Mouse (Mus musculus) midbrain, embryonic 10.5 days (tissue): Measurements from ENCODE around the gene Cd4. TPM values are rescaled to one million over a fixed set of nuclear protein-coding genes. Genes with fewer than 3 reads are reported as not detected.

Experiments used
- DNase-seq: peaks from one replicate; pipeline ENCODE4 v3.0.0-alpha.2; 2017; ENCODE audit warnings: low spot score
- H3K27ac ChIP-seq: fragments of 300-500 bp; sonication (generic); replicated peaks from 2 replicates; pipeline ENCODE4 v1.5.1; 2016; ENCODE audit warnings: mild to moderate bottlenecking
- H3K27me3 ChIP-seq: fragments of 300-500 bp; sonication (generic); 2 replicates; pipeline ENCODE4 v1.6.1; 2016; ENCODE audit warnings: low read depth, mild to moderate bottlenecking; ENCODE audit not compliant: poor library complexity, severe bottlenecking
- H3K36me3 ChIP-seq: fragments of 300-500 bp; sonication (generic); 2 replicates; pipeline ENCODE4 v1.6.1; 2016; ENCODE audit warnings: mild to moderate bottlenecking, moderate library complexity
- H3K4me1 ChIP-seq: fragments of 300-500 bp; sonication (generic); 2 replicates; pipeline ENCODE4 v1.6.1; 2016
- H3K4me3 ChIP-seq: fragments of 300-500 bp; sonication (generic); 2 replicates; pipeline ENCODE4 v1.5.1; 2016; ENCODE audit warnings: mild to moderate bottlenecking, moderate library complexity
- H3K9me3 ChIP-seq: fragments of 300-500 bp; sonication (generic); replicated peaks from 2 replicates; pipeline ENCODE4 v1.6.1; 2016; ENCODE audit warnings: mild to moderate bottlenecking
- WGBS: fragments of 180-500 bp; shearing (Covaris S2); methylation state at CpG from one replicate; pipeline ENCODE4 v1.1.7; 2016; 5-methylcytosine and 5-hydroxymethylcytosine counted together
- polyA plus RNA-seq: library from polyadenylated mRNA; unstranded; fragments of >200 nt; fragmentation: Nextera tagmentation; extraction: Ambion mirVana; gene quantifications from 2 replicates; pipeline ENCODE4 v1.2.1, GENCODE M21; 2016

The Cd4 gene
- polyA plus RNA-seq: 0.05 TPM in 1 of 2 replicates, not detected in the other

DNA sequence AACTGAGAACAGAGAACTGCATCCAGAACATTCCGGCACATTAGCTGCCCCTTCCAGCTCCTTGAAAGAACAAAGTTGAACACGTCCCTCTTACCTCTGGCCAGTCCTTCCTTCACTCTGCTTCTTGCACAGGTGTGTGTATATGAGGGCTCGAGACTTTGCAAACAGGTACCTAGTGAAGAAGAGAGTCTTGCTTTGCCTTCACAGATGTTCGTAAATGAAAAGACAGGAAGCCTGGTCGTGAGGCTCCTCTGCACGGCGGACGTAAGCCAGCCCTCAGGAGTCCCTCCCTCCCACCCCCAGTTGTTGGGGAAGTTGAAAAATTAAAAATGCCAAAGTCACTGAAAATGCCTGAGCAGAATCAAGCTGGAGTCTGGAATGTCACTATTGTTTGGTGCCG is at the start of gene Cd4:
Gene Cd4 (minus strand): TSS at position 236 of the 400 bp plus-strand sequence.
- no peak within 1 kb of the TSS for H3K4me3 ChIP-seq
- H3K9me3 ChIP-seq: no peaks in the 10 kb centered on the region
- H3K27ac ChIP-seq: no peak within 1 kb of the TSS
- H3K27me3 ChIP-seq: no peaks in the 10 kb centered on the region
- 0 out of 2 replicates have a peak, but pooled peaks cover 4% of the 10 kb centered on the region for H3K4me1 ChIP-seq
- H3K36me3 ChIP-seq: no peaks in the 10 kb centered on the region
- DNase-seq: no peak
- WGBS: 89% methylated on average over 9 of the region's 9 CpGs

DNA sequence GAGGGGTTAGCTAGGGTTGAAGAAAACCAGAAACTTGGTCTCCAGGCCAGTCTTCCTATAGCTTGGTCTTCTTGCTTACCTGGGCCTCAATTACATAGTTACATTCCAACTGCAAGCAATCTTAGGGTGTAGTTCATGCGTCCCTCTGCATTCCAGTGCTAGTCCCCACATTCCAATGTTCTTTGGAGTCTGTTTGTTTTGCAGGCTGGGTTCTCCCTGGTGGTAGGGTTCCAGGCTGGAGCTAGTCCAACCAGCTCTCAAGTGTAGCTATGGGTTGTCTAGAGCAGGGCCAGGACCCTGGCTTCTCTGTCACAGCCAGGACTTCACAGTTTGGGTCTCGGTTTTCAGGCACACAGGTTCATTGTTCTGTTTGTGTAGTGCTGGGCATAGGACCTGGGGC is 49.5 kb upstream of the Cd4 start:
- 87% methylated on average over 2 of the region's 2 CpGs for WGBS
- H3K36me3 ChIP-seq: peaks cover 75% of the 10 kb centered on the region

GRCm38 (mm10) chr6:124936681-124937080 is 48.7 kb upstream of the Cd4 start:
- WGBS: 97% methylated on average over 1 of the region's 1 CpGs
- Histone ChIP-seq H3K4me1 (peaks cover 18% of the 10 kb centered on the region), H3K27me3 (no peaks in the 10 kb centered on the region), H3K9me3 (no peaks in the 10 kb centered on the region), H3K36me3 (peaks cover 80% of the 10 kb centered on the region), H3K27ac (no peak overlapping the region), H3K4me3 (no peak overlapping the region)
- no peak for DNase-seq

More for the DNA sequence above, 49.5 kb upstream of the Cd4 start:
- Histone ChIP-seq H3K9me3 (no peaks in the 10 kb centered on the region), H3K4me1 (peaks cover 10% of the 10 kb centered on the region), H3K27ac (no peak overlapping the region), H3K27me3 (no peaks in the 10 kb centered on the region), H3K4me3 (no peak overlapping the region)
- DNase-seq: no peak

DNA sequence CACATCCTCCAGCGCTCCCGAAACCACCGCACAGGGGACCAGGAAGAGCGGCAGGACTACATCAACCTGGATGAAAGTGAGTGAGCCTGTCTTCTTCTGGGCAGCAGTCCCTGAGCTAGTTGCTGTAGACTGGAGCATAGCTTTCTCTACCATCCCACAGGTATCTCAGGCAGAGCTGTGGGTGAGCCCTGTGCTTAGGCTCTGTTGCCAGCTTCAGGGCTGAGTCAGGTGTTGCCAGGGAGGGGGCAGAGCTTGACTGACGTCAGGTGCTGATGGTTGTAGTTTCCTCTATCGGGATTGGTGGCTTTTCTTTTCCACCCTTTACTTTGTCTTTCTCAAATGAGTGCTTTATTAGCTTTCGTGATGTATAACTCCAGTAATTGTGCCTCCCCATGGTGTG is 46.6 kb upstream of the Cd4 start:
- WGBS: 97% methylated on average over 7 of the region's 7 CpGs
- Histone ChIP-seq H3K27ac (no peak overlapping the region), H3K4me3 (no peak overlapping the region), H3K36me3 (peaks cover 75% of the 10 kb centered on the region), H3K9me3 (no peaks in the 10 kb centered on the region), H3K27me3 (no peaks in the 10 kb centered on the region), H3K4me1 (peaks cover 30% of the 10 kb centered on the region)
- DNase-seq: no peak

GRCm38 (mm10) chr6:124933127-124933526 is 45.1 kb upstream of the Cd4 start:
- no peak overlapping the region for H3K27ac ChIP-seq
- H3K4me3 ChIP-seq: peak overlapping the region; percentile 98; the same call in 1 of the 2 replicates
- WGBS: 95% methylated on average over 3 of the region's 3 CpGs
- no peak for DNase-seq
- H3K9me3 ChIP-seq: no peaks in the 10 kb centered on the region
- H3K4me1 ChIP-seq: peaks cover 31% of the 10 kb centered on the region
- H3K36me3 ChIP-seq: peaks cover 61% of the 10 kb centered on the region
- no peaks in the 10 kb centered on the region for H3K27me3 ChIP-seq

DNA sequence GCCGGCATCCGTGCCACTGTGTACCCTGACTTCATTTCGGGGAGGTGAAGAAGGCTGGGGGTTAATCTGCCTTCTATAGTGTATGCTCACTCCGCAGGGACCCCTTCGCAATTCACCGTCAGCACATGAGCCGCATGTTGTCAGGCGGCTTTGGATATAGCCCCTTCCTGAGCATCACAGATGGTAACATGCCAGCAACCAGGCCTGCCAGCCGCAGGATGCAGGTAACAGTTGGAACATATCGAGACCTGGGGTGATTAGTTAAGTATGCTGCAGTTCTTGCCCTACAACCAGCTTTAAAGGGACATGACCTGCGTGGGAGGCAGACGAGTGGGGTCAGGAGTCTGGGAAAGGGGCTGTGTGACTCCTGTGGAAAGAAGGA is 44.3 kb upstream of the Cd4 start:
- H3K4me3 ChIP-seq: peak overlapping the region; percentile 98
- H3K9me3 ChIP-seq: no peaks in the 10 kb centered on the region
- DNase-seq: no peak
- H3K27ac ChIP-seq: peak overlapping the region; percentile 95
- 63% methylated on average over 12 of the region's 12 CpGs for WGBS
- H3K27me3 ChIP-seq: no peaks in the 10 kb centered on the region
- peaks cover 31% of the 10 kb centered on the region for H3K4me1 ChIP-seq
- peaks cover 52% of the 10 kb centered on the region for H3K36me3 ChIP-seq

DNA sequence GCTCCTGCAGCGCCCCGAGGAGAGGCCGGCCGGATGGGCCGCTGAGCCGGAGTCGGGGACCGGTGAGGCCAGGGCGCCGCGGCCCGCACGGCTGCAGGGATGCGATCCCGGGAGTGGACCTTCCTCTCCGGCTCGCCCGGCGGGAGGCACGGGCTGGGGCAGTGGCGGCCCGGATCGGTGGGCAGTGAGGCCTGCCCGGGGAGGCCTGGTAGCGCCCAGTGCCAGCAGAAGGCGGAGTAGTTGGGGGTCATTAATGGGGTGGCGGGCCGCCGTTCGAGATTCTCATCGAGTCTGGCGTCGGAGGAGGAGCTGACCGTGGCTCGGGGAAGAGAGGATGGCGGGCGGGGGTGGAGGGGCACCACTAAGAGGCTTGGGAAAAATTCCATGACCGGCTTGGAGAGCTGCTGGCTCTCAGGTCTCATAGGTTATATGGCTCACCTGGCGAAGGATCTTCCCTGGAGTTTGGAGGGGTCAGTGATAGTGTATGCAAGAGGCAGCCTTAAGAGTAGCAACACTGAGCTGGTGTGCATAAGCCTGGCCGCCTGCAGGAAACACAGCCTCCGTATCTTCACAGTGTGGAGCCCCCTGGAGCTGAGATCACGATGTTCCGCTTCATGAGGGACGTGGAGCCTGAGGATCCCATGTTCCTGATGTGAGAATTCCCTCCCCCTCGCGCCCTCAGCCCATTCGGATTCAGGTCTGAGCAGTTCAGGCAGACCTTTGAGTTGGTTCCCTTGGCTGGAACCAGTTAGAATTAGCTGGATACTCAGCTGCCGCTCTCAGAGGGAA is 43.7 kb upstream of the Cd4 start:
- H3K4me1 ChIP-seq: peaks cover 31% of the 10 kb centered on the region
- H3K27ac ChIP-seq: peak overlapping the region; percentile 95
- H3K36me3 ChIP-seq: peaks cover 47% of the 10 kb centered on the region
- 1% methylated on average over 48 of the region's 48 CpGs for WGBS
- H3K9me3 ChIP-seq: no peaks in the 10 kb centered on the region
- peak; percentile 49 for DNase-seq
- no peaks in the 10 kb centered on the region for H3K27me3 ChIP-seq
- H3K4me3 ChIP-seq: peak overlapping the region; percentile 98

GRCm38 (mm10) chr6:124930754-124931524 is 42.9 kb upstream of the Cd4 start, which contains the start of gene Mlf2:
TSS of gene Mlf2 (plus strand) at chr6:124931386.
- Histone ChIP-seq H3K27me3 (no peaks in the 10 kb centered on the region), H3K27ac (peak within 1 kb of the TSS; percentile 95), H3K9me3 (no peaks in the 10 kb centered on the region), H3K36me3 (peaks cover 39% of the 10 kb centered on the region), H3K4me3 (peak within 1 kb of the TSS; percentile 98), H3K4me1 (peaks cover 31% of the 10 kb centered on the region)
- peak; percentile 99 for DNase-seq
- WGBS: under 1% methylated on average over 59 of the region's 64 CpGs

GRCm38 (mm10) chr6:124930231-124930630 is 42.2 kb upstream of the Cd4 start:
- no peaks in the 10 kb centered on the region for H3K27me3 ChIP-seq
- H3K4me3 ChIP-seq: peak overlapping the region; percentile 98
- 30% methylated on average over 1 of the region's 1 CpGs for WGBS
- DNase-seq: no peak
- H3K36me3 ChIP-seq: peaks cover 32% of the 10 kb centered on the region
- no peaks in the 10 kb centered on the region for H3K9me3 ChIP-seq
- H3K27ac ChIP-seq: peak overlapping the region; percentile 95
- peaks cover 34% of the 10 kb centered on the region for H3K4me1 ChIP-seq

DNA sequence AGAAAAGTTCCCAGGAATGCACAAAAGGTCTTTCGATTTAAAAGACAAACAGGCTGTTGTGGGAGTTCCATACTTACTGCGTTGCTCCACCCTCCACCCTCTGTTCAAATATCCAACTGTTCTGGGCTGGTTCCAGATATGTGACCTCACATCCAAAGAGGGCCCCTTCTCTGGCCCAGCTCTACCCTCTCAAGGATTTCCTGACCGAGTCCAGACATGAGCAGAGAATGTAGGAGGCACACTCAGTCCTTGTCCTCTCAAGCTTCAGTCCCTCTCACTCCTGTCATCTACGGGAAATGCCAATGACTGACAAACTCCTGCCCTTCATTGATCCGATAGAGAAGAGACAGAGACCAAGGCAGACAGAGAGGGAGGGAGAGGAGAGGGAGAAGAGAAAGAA is 37.9 kb upstream of the Cd4 start:
- Histone ChIP-seq H3K27me3 (no peaks in the 10 kb centered on the region), H3K36me3 (no peaks in the 10 kb centered on the region), H3K4me3 (no peak overlapping the region), H3K4me1 (peaks cover 27% of the 10 kb centered on the region), H3K27ac (no peak overlapping the region), H3K9me3 (no peaks in the 10 kb centered on the region)
- 64% methylated on average over 5 of the region's 5 CpGs for WGBS
- no peak for DNase-seq

DNA sequence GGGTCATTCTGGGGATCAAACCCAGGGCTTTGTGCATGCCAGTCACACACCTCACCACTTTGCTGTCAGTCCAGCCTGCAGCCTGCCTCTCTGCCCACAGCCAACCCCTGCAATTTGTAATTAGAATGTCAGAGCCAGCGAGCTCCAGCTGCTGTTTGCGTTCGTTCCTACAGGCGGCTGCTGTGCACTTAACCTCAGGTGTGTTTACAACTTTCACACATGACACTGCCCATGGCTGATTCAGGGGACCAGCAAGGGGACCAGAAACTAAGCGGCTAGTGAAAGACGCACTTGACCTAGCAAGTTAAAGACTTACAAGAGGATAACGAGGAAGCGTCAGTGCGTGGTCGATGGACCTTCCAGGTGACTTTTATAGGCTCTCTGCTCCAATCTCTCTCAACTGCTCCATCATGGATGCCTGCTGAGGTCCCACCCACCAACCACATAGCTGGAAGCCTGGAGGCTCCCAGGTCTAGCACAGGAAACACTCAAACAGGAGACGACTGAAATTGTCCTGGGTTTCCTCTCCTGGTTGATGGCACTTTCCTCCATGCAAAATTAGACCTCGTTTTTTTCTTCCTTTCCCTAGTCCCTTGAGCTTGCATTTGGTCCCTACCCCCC is 37.3 kb upstream of the Cd4 start:
- Histone ChIP-seq H3K9me3 (no peaks in the 10 kb centered on the region), H3K4me1 (peaks cover 28% of the 10 kb centered on the region), H3K4me3 (no peak overlapping the region), H3K27me3 (no peaks in the 10 kb centered on the region), H3K27ac (no peak overlapping the region), H3K36me3 (no peaks in the 10 kb centered on the region)
- no peak for DNase-seq
- WGBS: 44% methylated on average over 12 of the region's 12 CpGs

- WGBS: 79% methylated on average over 4 of the region's 4 CpGs
- DNase-seq: no peak
- Histone ChIP-seq H3K4me1 (peaks cover 52% of the 10 kb centered on the region), H3K4me3 (no peak overlapping the region), H3K36me3 (no peaks in the 10 kb centered on the region), H3K27me3 (no peaks in the 10 kb centered on the region), H3K9me3 (no peaks in the 10 kb centered on the region), H3K27ac (peak overlapping the region; percentile 99)
Observed at GRCm38 (mm10) chr6:124921539-124921938, 33.5 kb upstream of the Cd4 start.
